Mouse (Mus musculus): ENCODE measurements at regions not wholly inside any gene's neighbourhood (a gene's known extent, or its start where the extent isn't known, plus 50 kb on each side); places are given as distances from the start of the nearest gene placed in this dataset.

- no peak for TF ChIP-seq CTCF (IDR thresholded peaks at IDR 0.05; ENCODE audit: insufficient read depth, low read depth, low read length)
- TF ChIP-seq POLR2A (IDR thresholded peaks at IDR 0.05; ENCODE audit: insufficient read depth, low read depth, low read length): no peak
These were observed 86.0 kb downstream of the Sucnr1 start for GRCm38 (mm10) chr3:60167633-60168032.

All from olfactory bulb, adult 2 months (tissue).